Mouse (Mus musculus) urinary bladder, postnatal 36 days (tissue): ENCODE results near the gene Junb.

Source experiments
- DNase-seq, 2 experiments: peaks; one replicate each; pipeline ENCODE4 v3.0.0; 2022; ENCODE audit warnings: low spot score in 2 of 2, mixed read lengths in 1 of 2

The Junb gene

DNA sequence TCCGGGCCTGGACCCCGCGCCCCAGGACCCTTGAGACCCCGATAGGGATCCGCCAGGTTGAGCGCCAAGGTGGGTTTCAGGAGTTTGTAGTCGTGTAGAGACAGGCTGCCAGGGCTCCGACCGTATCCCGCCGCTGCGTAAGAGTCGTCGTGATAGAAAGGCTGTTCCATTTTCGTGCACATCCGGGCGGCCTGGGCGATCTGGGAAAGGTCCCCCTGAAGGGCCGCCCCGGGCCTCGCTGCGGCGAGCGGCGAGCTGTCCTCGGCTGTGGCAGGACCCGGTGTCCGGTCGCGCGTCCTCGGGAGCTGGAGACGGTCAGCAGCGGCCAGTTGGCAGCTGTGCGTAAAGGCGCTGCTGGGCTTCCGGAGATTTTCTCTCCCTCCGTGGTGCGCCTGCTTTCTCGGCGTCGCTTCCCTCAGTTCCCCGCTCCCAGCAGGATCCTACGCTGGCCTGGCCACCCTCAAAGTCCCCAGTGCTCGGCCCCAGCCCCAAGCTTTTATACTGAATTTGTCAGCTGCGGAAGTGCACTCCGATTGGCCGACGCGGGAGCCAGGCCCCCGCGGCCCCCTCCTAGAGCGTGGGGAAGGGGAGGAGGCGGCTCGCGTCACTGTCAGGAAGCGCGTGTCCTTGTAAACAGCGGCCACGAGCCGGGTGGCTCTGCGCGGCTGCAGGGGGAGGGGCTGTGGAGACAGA lies at the start of gene Junb:
TSS of gene Junb (minus strand) at position 471 of the 693 bp plus-strand sequence.
- DNase-seq: peak; percentile 96 to 97

DNA sequence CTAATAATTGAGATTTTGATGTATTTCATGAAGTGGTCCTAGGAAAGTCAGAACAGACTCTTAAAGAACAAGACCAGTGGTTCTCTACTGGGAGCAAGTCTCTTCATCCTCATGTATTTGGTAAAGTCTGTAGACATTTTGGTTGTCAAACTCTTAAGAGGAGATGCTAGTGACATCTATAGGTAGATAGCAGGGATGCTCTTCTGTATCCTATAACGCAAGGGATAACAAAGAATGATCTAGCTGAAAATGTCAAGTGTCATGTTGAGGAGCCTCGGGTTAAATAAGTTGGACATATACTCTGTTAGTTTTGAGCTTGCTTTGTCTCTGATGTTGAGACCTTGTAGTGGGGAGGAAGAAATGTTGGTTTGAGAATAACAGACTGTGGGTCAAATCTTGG lies 49.4 kb upstream of the Junb start:
- no peak for DNase-seq

DNA sequence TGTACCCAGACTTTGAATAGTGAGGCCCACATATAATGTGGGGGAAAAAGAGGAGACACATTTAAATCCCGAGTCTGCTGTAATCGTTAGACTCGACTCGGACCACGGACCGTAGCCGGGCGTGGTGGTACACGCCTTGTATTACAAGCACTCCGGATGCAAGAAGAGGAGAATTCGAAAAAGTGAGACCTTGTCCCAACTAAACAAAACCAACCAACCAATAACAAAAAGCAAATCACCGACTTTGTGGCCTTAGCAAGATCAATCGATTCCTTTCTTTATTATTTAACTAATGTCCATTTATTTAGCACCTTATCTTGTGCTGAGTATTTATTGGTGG lies 49.0 kb upstream of the Junb start:
- DNase-seq: no peak

DNA sequence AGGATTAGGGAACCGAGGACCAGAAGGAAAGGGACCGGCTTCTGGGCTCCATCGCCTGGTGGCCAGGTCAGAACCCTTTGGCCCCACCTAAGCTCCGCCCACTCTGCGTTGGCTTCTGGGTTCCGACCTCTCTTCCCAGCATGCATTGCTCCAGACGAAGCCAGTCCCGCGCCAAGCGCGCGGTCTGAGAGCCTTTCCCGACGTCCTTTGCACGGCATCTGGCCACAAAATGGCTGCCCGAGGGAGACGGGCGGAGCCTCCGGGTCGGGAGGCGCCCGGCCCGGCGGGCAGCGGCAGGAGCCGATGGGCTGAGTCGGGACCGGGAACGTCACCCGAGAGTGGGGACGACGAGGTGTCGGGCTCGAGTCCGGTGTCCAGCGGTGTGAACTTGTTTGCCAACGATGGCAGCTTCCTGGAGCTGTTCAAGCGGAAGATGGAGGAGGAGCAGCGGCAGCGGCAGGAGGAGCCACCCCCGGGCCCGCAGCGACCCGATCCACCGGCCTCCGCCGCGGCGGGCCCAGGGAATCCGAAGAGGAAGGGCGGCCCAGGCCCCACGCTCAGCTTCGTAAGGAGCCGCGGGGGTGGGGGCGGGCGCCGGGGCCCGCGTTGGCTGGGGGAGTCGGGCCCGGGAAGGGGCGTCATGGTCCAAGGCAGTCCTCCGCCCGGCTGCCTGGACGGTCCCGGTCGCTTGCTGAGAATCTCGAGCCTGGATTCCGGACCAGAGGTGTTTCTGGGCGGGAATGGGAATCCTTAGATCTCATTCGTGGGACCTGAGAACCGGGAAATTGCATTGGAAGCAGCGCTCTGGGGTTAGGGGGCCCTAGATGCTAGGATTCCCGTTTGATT lies 48.4 kb upstream of the Junb start, which contains the start of gene Trir:
TSS of gene Trir (plus strand) at position 154 of the 846 bp plus-strand sequence.
- peak; percentile 96 to 97 for DNase-seq

DNA sequence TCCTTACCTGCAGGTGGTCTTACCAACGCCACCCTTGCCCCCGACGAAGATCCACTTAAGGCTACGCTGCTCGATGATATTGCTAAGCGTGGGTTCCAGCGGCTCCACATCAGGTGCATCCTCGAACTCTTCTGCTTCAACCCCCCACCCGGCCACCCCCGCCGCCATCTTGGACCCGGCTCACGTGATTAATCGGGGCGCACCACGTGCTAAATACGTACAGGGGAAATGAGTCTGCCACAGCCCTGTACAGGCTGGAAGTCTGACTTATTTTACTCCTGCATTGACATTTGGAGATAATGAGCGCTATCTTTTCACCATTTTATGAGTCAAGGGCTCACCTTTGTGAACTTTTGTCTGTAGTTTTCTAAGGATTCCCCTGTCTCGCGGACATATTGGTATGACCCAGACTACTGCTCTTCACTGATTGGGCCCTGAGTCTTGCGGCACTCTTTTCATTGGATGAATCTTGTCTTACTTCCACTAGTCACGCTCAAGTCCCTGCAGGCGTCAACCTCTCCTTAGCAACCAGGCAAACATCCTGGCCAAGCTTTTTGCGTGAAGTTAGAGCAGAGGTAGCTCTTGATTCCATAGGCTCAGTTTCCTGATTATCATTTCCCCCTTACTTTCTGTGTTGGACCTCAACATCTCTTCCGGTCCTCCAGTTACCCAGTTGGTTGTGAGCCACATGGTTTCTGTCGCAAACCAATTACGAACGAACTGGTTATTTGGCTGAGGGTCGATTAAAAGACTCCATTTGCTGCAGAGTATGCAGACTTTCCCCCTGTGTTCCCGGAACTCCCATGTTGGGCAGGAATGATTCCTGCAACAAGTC lies 46.8 kb upstream of the Junb start, which contains the start of gene Asna1:
TSS of gene Asna1 (minus strand) at position 184 of the 835 bp plus-strand sequence.
- DNase-seq: peak; percentile 66 to 79

DNA sequence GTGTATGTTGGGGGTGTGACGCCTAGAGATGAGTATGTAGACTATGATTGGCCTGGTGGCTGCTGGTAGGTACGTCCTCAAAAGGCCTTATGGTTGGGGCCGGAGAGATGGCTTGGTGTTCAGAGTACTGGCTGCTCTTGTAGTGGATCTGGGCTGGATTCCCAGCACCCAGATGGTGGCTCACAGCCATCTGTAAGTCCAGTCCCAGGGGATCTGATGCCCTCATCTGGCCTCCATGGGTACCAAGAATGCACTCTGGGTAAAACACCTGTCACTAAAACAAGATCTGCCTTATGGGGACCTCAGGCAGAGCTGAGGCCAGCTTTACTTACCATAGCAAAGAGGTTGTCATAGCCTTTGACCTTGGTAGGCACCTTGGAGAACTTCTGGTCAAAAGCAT lies 45.3 kb upstream of the Junb start:
- no peak for DNase-seq

DNA sequence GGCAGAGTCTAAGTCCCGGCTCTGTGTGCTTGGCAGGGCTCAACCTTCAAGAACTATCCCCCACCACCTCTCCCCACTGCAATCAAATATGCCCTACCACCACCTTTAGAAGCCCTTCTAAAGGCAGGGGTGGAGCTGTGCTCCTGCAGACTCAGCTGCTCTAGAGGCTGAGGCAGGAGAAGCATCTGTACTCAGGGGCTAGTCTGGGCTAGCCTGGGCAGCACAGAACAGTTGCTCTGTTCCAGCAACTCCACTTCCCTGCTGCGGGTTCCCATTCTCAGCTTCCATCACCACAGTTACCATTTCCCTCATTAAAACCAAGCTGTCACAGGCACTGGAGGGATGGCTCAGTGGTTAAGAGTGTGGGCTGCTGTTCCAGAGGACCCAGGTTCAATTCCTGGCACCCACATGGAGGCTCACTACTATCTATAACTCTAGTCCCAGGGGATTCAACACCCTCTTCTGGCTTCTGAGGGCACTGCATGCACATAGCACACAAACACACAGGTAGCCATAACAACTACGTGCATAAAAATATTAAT lies 43.1 kb upstream of the Junb start:
- DNase-seq: no peak

DNA sequence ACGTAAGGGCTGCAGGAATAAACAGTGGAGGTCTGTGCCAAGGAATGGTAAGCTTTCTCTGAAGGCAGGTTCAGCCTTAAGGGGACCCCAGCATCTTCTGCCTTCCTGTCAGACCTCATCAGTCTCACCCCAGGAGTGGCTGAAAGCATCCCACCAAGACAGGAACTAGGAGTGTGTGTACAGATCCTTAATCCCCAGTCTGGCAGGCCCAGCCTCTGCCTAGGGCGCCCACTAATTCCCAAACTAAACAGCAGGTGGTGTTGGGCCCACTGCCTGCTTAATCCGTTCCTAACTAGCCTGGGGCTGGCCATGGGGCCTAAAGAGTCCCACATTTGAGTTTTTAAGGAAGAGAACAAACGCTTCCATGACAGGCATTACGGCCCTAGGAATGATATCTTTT lies 38.7 kb upstream of the Junb start:
- no peak for DNase-seq

DNA sequence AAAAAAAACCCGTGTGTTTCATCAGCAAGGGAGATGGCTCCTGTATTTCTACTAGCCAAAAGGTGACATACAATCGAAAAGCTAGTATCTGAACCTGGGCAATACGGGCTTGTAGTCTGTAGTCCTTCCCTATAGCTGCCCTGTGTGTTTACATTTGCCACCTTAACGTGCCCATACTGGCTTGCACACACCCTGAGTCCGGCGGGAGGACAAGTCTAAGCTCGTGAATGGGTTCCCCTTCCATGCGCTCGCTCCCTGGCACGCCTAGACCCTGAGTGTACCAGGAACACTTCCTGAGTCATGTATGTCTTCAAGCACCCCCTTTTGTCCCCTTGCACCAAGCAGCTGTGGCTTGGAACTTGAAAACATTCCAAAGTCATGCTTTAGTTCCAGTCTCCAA lies 38.2 kb upstream of the Junb start:
- DNase-seq: peak; percentile 64 to 70

DNA sequence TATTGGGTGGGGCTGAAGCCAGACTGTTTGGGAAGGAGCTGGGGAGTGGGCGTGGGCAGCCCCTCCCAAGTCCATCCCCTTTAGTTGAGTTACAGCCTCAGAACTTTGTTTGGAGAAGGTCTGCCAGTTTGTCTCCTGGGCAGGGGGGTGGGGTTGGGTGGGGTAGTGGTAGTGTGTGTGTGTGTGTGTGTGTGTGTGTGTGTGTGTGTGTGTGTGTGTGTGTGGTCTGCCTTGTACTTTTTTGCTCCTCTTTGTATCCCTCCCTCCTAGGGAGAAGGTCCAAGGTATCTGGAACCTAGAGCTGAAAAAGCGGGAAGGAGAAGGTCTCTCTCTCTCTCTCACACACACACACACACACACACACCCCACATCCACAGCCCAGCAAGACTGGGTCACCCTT lies 35.9 kb upstream of the Junb start, which contains the start of gene Best2:
TSS of gene Best2 (minus strand) at position 101 of the 400 bp plus-strand sequence.
- no peak for DNase-seq

DNA sequence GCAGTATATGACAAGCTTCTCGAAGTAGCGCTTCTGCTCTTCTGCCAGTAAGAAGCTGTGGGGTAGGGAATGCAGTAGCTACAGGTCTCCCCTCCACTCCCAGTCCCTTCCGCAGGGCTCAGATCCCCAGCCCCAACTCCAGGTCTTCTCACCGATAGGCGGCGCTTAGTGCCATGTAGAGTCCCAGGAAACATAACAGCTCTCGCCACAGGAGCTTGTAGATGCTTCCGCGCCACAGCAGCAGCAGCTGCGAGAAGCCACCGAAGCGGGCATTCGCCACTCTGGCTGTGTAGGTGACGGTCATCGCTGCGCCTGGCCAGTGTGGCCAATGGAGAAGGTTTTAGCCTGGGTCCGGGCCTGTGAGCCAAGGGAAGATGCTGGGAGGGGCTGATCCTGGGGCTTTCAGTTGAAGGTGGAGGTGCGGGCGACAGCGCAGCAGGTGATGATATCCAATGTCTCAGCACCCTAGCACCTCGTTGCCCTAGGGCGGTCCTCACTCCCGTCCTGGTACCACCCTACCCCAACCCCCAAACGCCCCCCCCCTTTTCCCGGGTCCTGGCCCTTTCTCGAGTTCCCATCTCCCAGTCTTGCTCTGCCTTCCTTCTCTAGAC lies 34.8 kb upstream of the Junb start:
- peak; percentile 68 to 71 for DNase-seq

DNA sequence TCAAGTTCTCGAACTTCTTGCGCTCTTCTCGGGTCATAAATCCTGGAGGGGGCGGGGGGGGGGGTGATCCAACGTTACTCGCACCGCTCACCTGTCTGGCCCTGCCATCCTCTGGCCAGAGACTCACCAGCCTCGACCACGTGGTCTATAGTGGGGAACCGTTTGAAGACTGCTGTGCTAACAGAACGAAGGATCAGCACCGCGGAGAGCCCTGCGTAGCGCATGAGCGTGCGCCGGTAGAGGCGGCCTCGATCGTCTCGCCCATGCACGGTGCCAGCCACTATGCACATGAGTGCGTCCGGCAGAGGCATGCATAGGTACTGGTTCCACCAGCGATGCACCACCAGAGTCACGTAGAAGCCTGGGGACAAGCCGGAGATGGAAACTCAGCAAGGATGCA lies 32.7 kb upstream of the Junb start:
- no peak for DNase-seq

DNA sequence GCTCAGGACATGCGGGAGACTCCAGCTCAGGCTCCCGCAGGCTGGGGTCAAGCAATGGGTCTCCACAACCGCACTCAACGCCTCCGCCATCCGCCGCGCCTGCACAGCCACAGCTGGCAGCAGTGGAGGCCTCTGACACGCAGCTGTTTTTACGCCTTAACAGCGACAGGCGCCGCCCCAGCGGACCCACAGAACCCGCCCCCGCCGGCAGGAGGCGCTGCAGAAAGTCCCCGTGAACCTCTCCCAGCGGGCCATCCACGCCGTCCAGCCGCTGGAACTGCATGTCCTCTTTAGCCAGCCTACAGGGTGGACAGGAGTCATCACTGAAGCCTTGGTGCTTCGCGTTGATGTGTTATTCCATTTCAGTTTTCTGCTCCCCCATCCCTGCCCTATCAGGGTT lies 29.2 kb upstream of the Junb start:
- peak in 1 of 2 experiments; percentile 32 for DNase-seq

DNA sequence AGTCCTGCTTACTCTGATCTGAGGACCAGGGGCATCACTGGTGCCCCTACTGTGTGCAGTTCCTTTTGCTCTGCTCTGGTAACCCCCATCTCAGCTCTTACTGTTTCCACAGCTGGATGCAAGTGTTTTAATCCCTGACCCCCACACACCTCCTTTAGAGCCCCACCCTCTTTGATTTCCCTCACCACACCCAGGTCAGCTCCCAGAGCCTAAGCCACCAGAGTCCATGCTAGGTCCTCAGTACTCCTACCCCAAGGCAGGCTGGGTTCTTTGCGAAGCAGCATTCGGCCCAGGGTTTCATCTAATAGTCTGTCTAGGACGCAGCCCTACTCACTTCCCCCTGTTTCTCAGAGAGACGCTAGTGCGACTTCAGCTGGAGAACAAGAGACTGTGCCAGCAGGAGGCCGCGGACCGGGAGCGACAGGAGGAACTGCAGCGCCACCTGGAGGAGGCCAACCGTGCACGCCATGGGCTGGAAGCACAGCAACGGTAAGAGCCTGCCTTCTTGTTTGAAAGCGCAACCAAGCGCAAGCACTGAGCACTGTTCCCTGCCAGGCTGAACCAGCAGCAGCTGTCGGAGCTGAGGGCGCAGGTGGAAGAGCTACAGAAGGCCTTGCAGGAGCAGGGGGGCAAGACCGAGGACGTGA lies 19.3 kb upstream of the Junb start:
- DNase-seq: peak; percentile 80 to 89

DNA sequence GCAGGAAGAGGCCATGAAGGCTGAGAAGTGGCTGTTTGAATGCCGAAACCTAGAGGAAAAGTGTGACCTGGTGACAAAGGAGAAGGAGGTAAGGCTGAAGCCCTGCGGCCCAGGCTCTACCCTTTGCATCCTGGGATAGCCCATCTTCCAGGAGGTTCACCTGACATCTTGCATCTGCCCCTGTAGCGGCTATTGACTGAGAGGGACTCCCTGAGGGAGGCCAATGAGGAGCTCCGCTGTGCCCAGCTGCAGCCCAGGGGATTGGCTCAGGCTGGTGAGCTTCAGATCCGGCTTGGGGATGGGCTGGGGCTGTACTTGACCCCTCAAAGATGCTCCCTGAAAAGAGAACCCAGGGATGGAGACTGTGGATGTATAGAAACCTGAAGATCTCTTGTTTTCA lies 18.5 kb upstream of the Junb start:
- DNase-seq: no peak

DNA sequence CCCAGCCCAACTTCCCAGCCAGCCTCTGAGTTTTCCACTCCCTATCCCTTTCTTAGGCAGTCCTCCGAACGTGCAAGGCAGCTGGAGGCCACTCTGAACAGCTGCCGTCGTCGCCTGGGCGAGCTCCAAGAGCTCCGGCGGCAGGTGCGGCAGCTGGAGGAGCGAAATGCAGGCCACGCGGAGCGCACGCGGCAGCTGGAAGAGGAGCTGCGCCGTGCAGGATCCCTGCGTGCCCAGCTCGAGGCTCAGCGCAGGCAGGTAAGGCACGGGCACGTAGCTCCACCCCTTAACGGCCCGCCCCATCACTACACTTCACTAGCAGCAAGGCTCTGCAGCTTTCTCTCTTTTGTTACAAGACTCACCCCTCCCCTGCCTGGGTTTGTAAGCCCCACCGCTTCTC lies 17.2 kb upstream of the Junb start:
- no peak for DNase-seq

DNA sequence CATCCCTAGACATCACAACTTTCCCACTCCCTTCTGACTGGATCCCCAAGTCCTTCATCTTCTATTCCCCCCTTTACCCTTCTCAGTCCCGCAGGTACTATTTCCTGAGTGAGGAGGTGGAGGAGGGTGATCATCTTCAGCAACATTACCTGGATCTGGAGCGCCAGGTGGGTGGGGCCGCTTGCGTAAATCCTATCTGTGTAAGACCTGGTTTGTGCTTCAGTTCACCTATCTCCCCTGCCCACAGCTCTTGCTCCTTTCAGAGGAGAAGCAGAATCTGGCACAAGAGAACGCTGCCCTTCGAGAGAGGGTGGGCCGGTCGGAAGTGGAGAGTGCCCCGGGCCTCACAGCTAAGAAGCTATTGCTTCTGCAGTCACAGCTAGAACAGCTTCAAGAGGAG lies 15.9 kb upstream of the Junb start:
- no peak for DNase-seq

DNA sequence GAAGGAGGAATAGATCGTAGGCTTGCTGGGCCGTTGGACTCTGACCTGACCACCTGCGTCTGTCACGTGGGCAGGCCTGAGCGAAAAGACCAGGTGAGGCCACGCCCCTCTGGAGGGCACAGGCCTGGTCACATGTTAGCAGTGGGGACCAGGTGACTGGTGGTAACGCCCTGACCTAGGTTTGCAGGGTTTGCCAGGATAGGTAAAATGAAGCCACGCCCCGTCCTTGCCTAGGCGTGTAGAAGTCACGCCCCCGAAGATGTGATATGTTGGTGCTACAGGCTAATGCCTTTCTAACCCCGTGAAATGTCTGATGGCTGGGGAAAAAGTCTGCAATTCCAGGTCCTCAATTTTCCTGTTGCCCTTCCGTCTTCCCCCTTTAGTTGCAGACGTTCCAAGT lies 12.3 kb upstream of the Junb start:
- peak; percentile 70 to 81 for DNase-seq

DNA sequence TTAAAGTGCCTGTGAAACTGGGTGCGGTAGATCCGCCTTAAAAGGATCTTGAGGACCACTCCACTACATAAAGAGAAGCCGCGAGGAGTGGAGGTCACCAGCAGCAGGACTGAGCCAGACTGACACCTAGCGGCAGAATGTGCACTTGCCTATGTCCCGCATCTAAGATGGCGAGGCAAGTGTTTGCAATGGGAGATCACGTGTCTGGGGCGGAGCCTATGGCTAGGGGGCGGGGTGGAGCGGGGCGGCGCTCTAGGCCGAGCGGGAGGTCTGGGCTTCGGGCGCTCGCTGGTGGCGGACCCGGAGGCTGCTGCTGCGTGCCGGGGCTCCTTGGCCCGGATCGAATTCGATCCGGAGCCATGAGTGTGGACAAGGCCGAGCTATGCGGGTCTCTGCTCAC lies 11.8 kb upstream of the Junb start, which contains the start of gene Hook2:
TSS of gene Hook2 (plus strand) at position 255 of the 400 bp plus-strand sequence.
- DNase-seq: peak; percentile 96 to 97

DNA sequence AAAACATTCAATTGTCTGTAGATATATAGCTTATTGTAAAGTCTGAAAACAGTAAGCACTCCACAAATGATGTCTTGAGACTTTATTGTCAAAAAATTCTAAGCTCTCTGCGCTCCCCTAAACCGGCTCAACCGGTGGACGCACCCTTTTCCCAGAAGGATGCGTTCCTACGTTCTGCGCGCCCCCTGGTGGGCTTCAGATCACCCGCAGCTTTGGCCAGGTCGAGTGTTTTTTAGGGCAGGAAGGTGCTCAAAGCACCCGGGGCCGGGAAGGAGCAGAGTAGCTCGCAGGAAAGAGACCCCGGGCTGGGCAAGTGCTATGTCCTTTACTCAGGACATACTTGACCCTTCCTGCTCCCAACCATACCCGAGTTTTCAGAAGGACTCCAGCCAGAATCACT lies 11.3 kb upstream of the Junb start:
- DNase-seq: peak; percentile 93 to 95

DNA sequence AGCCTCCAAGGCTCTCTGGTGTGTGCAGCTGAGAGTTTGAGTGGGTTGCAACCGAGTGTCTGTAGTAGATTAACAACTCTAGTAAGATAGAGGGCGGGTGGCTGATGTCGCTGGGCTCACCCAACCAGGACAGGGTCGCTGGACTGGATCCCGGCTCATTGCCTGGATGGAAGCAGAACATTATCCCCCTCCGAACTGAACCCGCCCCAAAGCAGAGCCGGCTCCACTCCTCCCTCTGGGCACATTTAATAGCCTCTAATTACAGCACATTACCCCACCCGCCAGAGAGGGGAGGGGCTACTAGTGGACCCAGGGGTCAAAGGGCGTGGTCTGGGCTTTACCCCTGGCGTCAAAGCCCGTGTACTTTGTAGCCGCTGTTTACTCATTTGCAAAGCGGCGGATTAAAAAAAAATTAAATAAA lies 10.8 kb upstream of the Junb start:
- peak; percentile 71 to 78 for DNase-seq
